26 mouse cellular contexts compared by ENCODE assay signal in the genomic region with DNA sequence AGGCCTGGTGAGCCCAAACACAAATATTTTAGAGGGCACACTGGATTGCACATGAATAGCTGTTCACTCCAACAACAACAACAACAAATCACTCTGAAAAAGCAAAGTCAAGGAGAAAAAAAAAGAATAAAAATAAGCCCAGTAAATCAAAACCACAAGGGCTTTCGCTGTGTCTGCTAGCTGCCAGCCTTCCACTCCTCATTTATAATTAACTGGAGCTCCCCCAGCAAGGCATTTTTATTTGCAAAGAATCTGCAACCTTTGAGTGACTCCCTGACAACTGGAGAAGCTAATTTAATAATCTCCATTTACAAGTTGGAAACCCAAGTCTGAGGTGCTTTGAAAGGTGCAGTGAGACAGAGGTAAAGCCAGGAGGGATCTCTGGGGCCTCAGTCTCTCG.
DNase-seq lines count a peak whose midpoint lies in the region; ATAC-seq and TF ChIP-seq lines count a peak whose summit lies in the region.
"Had no signal": no experiment of that assay in that cellular context is flagged by ENCODE, and none has a peak within 500 bp of the region (broad histone marks: within the 10 kb centered on the region; RNA-seq: fewer than 3 reads in every experiment).

No protein-coding gene starts in this region.

- no peaks in the 10 kb centered on the region for H3K27me3 ChIP-seq in kidney, adult 2 months (replicated peaks; ENCODE audit: control insufficient read depth, insufficient read depth, low read length)
- no peaks in the 10 kb centered on the region for H3K27me3 ChIP-seq in hindbrain, postnatal 0 days (ENCODE audit: insufficient read depth, low read length)
- H3K27me3 ChIP-seq in midbrain, postnatal 0 days (ENCODE audit: insufficient read depth, low read length), result no peaks in the 10 kb centered on the region
- H3K27me3 ChIP-seq: CH12.LX; embryonic facial prominence, embryonic 15.5 days had no signal

- no peaks in the 10 kb centered on the region for H3K36me3 ChIP-seq in kidney, adult 2 months (ENCODE audit: control insufficient read depth, insufficient read depth, low read length)
- no peaks in the 10 kb centered on the region for H3K36me3 ChIP-seq in hindbrain, postnatal 0 days (ENCODE audit: insufficient read depth, low read length)
- no peaks in the 10 kb centered on the region for H3K36me3 ChIP-seq in midbrain, postnatal 0 days (ENCODE audit: insufficient read depth, low read length)
- H3K36me3 ChIP-seq: embryonic facial prominence, embryonic 15.5 days; G1E; heart, embryonic 10.5 days had no signal

- ATAC-seq in hindbrain, postnatal 0 days, result no peak
- no peak for ATAC-seq in midbrain, postnatal 0 days (ENCODE audit: low FRiP score)
- ATAC-seq: forebrain, embryonic 16.5 days; intestine, embryonic 16.5 days; lung, postnatal 0 days had no signal

- no peaks in the 10 kb centered on the region for H3K9me3 ChIP-seq in hindbrain, postnatal 0 days (ENCODE audit: low read length)
- H3K9me3 ChIP-seq in midbrain, postnatal 0 days (ENCODE audit: low read length), result no peaks in the 10 kb centered on the region
- H3K9me3 ChIP-seq: embryonic facial prominence, embryonic 15.5 days; G1E; heart, embryonic 10.5 days had no signal

- DNase-seq in kidney, adult 2 months, result peak; percentile 55
- DNase-seq in kidney, postnatal 4 days, result no peak
- peak; percentile 13 for DNase-seq in adipocyte (ENCODE audit: low spot score)
- DNase-seq in hindbrain, postnatal 0 days (ENCODE audit: low spot score), result no peak
- DNase-seq in midbrain, postnatal 0 days (ENCODE audit: low spot score), result no peak
- no peak for DNase-seq in cerebellum, postnatal 4 days (ENCODE audit: low spot score in 2 of 2)
- no peak for DNase-seq in c-Kit-positive CD71-positive TER-119-positive erythroid progenitor cells, embryonic 14.5 days (ENCODE audit: low spot score)
- DNase-seq: adrenal gland, postnatal 14 days; B cell, adult 2 months; cerebellum, adult 9-10 months; gastrocnemius, postnatal 10 days; heart, postnatal 4 days; kidney, postnatal 25 days; layer of hippocampus, adult 9-11 months; left cerebral cortex, postnatal 4 days; retina, postnatal 1 day; right cerebral cortex, postnatal 25 days; spleen, adult 18-20 months had no signal

- no peak overlapping the region for H3K9ac ChIP-seq in hindbrain, postnatal 0 days (replicated peaks; ENCODE audit: low read length)
- H3K9ac ChIP-seq in midbrain, postnatal 0 days (replicated peaks; ENCODE audit: low read length, poor library complexity, severe bottlenecking), result no peak overlapping the region
- H3K9ac ChIP-seq: embryonic facial prominence, embryonic 15.5 days had no signal

- 46% methylated on average over 2 of the region's 2 CpGs for WGBS in kidney, adult 2 months
- WGBS in hindbrain, postnatal 0 days, result 66% methylated on average over 2 of the region's 2 CpGs
- WGBS in midbrain, postnatal 0 days, result 48% methylated on average over 2 of the region's 2 CpGs

- H3K4me2 ChIP-seq in hindbrain, postnatal 0 days (ENCODE audit: low read depth, low read length), result no peak overlapping the region
- H3K4me2 ChIP-seq in midbrain, postnatal 0 days (ENCODE audit: low read depth, low read length, poor library complexity, severe bottlenecking), result no peak overlapping the region
- H3K4me2 ChIP-seq: embryonic facial prominence, embryonic 15.5 days had no signal

- no peak for TF ChIP-seq CTCF in kidney, adult 2 months (conservative IDR thresholded peaks at IDR 0.05; ENCODE audit: insufficient read depth, insufficient read length, low read depth, low read length)
- no peak for TF ChIP-seq CTCF in hindbrain, postnatal 0 days (IDR thresholded peaks at IDR 0.05; ENCODE audit: low read depth)
- TF ChIP-seq CTCF in midbrain, postnatal 0 days (IDR thresholded peaks at IDR 0.05), result no peak

- H3K4me3 ChIP-seq in kidney, adult 2 months (ENCODE audit: insufficient read depth, low read depth, low read length), result no peak overlapping the region
- no peak overlapping the region for H3K4me3 ChIP-seq in hindbrain, postnatal 0 days (ENCODE audit: low read length)
- no peak overlapping the region for H3K4me3 ChIP-seq in midbrain, postnatal 0 days (ENCODE audit: low read depth, low read length)
- H3K4me3 ChIP-seq: embryonic facial prominence, embryonic 15.5 days; heart, embryonic 10.5 days; left cerebral cortex, adult 2 months had no signal

- H3K27ac ChIP-seq in kidney, adult 2 months (ENCODE audit: insufficient read depth, low read depth, low read length), result no peak overlapping the region
- H3K27ac ChIP-seq in hindbrain, postnatal 0 days, result peak overlapping the region; percentile 26; the same call in 1 of the 2 replicates
- peak overlapping the region; percentile 38; the same call in 1 of the 2 replicates for H3K27ac ChIP-seq in midbrain, postnatal 0 days (ENCODE audit: low read depth, low read length)
- H3K27ac ChIP-seq: embryonic facial prominence, embryonic 15.5 days; heart, embryonic 10.5 days; left cerebral cortex, adult 2 months had no signal

- H3K4me1 ChIP-seq in kidney, adult 2 months (ENCODE audit: control insufficient read depth, insufficient read depth, low read length), result peaks cover 19% of the 10 kb centered on the region
- peaks cover 19% of the 10 kb centered on the region for H3K4me1 ChIP-seq in hindbrain, postnatal 0 days (ENCODE audit: insufficient read depth, low read length)
- H3K4me1 ChIP-seq in midbrain, postnatal 0 days (ENCODE audit: insufficient read depth, low read length), result peaks cover 7% of the 10 kb centered on the region; the same call in 1 of the 2 replicates

- TF ChIP-seq POLR2A in kidney, adult 2 months (IDR thresholded peaks at IDR 0.05; ENCODE audit: low read depth, low read length), result no peak

Comparison
In these comparisons a context has a peak if more than half of its experiments do, and no peak if none do; other contexts are left out.
1. DNase-seq: peak in kidney, adult 2 months (single experiment) and adipocyte (single experiment); none in kidney, postnatal 4 days (0 of 2), hindbrain, postnatal 0 days (single experiment), midbrain, postnatal 0 days (single experiment), cerebellum, postnatal 4 days (0 of 2) and c-Kit-positive CD71-positive TER-119-positive erythroid progenitor cells, embryonic 14.5 days (single experiment).